Mouse (Mus musculus): Measurements from ENCODE around the gene Itln1. TPM values are rescaled to one million over a fixed set of nuclear protein-coding genes. Genes with fewer than 3 reads are reported as not detected.

The Itln1 gene
- polyA plus RNA-seq, 1 experiment from 2014 or later = not detected

- Histone ChIP-seq H3K27ac (ENCODE audit: low read depth, low read length) (no peak overlapping the region), H3K4me3 (ENCODE audit: low read depth, low read length) (no peak overlapping the region), H3K4me2 (ENCODE audit: low read depth, low read length, severe bottlenecking) (no peak overlapping the region), H3K36me3 (ENCODE audit: control insufficient read depth, insufficient read depth, low read length) (no peaks in the 10 kb centered on the region), H3K4me1 (replicated peaks; ENCODE audit: control insufficient read depth, insufficient read depth, low read length) (no peaks in the 10 kb centered on the region), H3K27me3 (ENCODE audit: control insufficient read depth, insufficient read depth, low read length) (no peaks in the 10 kb centered on the region), H3K9me3 (ENCODE audit: control insufficient read depth, low read length) (no peaks in the 10 kb centered on the region), H3K9ac (ENCODE audit: low read length) (no peak overlapping the region)
- ATAC-seq (replicated peaks; ENCODE audit: low FRiP score) = no peak
- no peak for DNase-seq (ENCODE audit: low spot score)
These were observed 537 bp downstream of the Itln1 start for GRCm38 (mm10) chr1:171534557-171534956.

DNA sequence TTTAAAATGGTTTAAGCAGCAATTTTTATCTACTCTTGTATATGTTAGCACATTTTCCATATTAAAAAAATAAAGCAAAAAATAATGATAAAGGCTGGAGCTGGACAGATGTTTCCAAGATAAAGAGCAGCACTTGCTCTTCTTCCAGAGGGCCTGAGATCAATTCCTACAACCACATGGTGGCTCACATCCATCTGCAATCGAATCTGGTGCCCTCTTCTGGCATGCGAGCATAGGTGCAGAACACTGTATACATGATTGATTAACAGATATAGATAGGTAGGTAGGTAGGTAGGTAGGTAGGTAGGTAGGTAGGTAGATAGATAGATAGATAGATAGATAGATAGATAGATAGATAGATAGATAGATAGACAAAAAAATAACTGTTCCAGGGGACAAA is 2.3 kb downstream of the Itln1 start:
- no peaks in the 10 kb centered on the region for H3K9me3 ChIP-seq (ENCODE audit: control insufficient read depth, low read length)
- no peak for DNase-seq (ENCODE audit: low spot score)
- ATAC-seq (replicated peaks; ENCODE audit: low FRiP score) = no peak
- H3K4me2 ChIP-seq (ENCODE audit: low read depth, low read length, severe bottlenecking) = no peak overlapping the region
- H3K36me3 ChIP-seq (ENCODE audit: control insufficient read depth, insufficient read depth, low read length) = no peaks in the 10 kb centered on the region
- H3K27me3 ChIP-seq (ENCODE audit: control insufficient read depth, insufficient read depth, low read length) = no peaks in the 10 kb centered on the region
- H3K4me1 ChIP-seq (replicated peaks; ENCODE audit: control insufficient read depth, insufficient read depth, low read length) = no peaks in the 10 kb centered on the region
- H3K27ac ChIP-seq (ENCODE audit: low read depth, low read length) = no peak overlapping the region
- H3K9ac ChIP-seq (ENCODE audit: low read length) = no peak overlapping the region
- no peak overlapping the region for H3K4me3 ChIP-seq (ENCODE audit: low read depth, low read length)
- 72% methylated on average over 2 of the region's 2 CpGs for WGBS

- Histone ChIP-seq H3K9ac (ENCODE audit: low read length) (no peak overlapping the region), H3K4me2 (ENCODE audit: low read depth, low read length, severe bottlenecking) (no peak overlapping the region), H3K27ac (ENCODE audit: low read depth, low read length) (no peak overlapping the region), H3K9me3 (ENCODE audit: control insufficient read depth, low read length) (no peaks in the 10 kb centered on the region), H3K4me1 (replicated peaks; ENCODE audit: control insufficient read depth, insufficient read depth, low read length) (no peaks in the 10 kb centered on the region), H3K36me3 (ENCODE audit: control insufficient read depth, insufficient read depth, low read length) (no peaks in the 10 kb centered on the region), H3K4me3 (ENCODE audit: low read depth, low read length) (no peak overlapping the region), H3K27me3 (ENCODE audit: control insufficient read depth, insufficient read depth, low read length) (no peaks in the 10 kb centered on the region)
- WGBS = 94% methylated on average over 4 of the region's 4 CpGs
- DNase-seq (ENCODE audit: low spot score) (no peak), ATAC-seq (replicated peaks; ENCODE audit: low FRiP score) (no peak)
These were observed 3.7 kb downstream of the Itln1 start for GRCm38 (mm10) chr1:171531367-171531766.

GRCm38 (mm10) chr1:171515557-171515956 is 19.5 kb downstream of the Itln1 start:
- H3K9ac ChIP-seq (ENCODE audit: low read length) = no peak overlapping the region
- ATAC-seq (replicated peaks; ENCODE audit: low FRiP score) (no peak), DNase-seq (ENCODE audit: low spot score) (no peak)
- H3K27ac ChIP-seq (ENCODE audit: low read depth, low read length) = no peak overlapping the region
- H3K4me1 ChIP-seq (replicated peaks; ENCODE audit: control insufficient read depth, insufficient read depth, low read length) = no peaks in the 10 kb centered on the region
- H3K36me3 ChIP-seq (ENCODE audit: control insufficient read depth, insufficient read depth, low read length) = no peaks in the 10 kb centered on the region
- no peaks in the 10 kb centered on the region for H3K9me3 ChIP-seq (ENCODE audit: control insufficient read depth, low read length)
- 85% methylated on average over 4 of the region's 4 CpGs for WGBS
- no peak overlapping the region for H3K4me2 ChIP-seq (ENCODE audit: low read depth, low read length, severe bottlenecking)
- no peaks in the 10 kb centered on the region for H3K27me3 ChIP-seq (ENCODE audit: control insufficient read depth, insufficient read depth, low read length)
- H3K4me3 ChIP-seq (ENCODE audit: low read depth, low read length) = no peak overlapping the region

DNA sequence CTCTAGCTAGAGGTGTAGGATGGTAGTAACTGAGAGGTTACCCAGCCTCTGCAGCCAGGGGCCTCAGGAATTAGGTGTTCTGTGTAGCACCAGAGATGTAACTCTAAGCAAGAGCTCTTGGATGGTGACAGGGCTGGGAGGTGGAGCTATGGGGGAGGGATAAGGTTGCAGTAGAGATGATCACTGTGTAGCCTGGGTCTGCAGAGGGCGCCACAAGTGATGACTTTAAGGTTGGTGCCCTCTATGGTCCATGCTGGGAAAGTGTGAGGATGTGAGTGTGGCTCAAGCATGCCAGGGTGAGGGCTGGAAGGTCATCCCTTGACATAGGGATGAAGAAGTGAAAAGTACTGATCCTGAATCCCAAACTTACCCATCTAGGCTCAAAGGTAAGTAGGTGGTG is 20.1 kb downstream of the Itln1 start:
- DNase-seq (ENCODE audit: low spot score) = no peak
- WGBS = 5% methylated on average over 1 of the region's 1 CpGs
- Histone ChIP-seq H3K4me1 (replicated peaks; ENCODE audit: control insufficient read depth, insufficient read depth, low read length) (no peaks in the 10 kb centered on the region), H3K4me3 (ENCODE audit: low read depth, low read length) (no peak overlapping the region), H3K27ac (ENCODE audit: low read depth, low read length) (no peak overlapping the region), H3K9ac (ENCODE audit: low read length) (no peak overlapping the region), H3K36me3 (ENCODE audit: control insufficient read depth, insufficient read depth, low read length) (no peaks in the 10 kb centered on the region), H3K9me3 (ENCODE audit: control insufficient read depth, low read length) (no peaks in the 10 kb centered on the region), H3K27me3 (ENCODE audit: control insufficient read depth, insufficient read depth, low read length) (no peaks in the 10 kb centered on the region), H3K4me2 (ENCODE audit: low read depth, low read length, severe bottlenecking) (no peak overlapping the region)
- no peak for ATAC-seq (replicated peaks; ENCODE audit: low FRiP score)

- 86% methylated on average over 1 of the region's 1 CpGs for WGBS
- no peaks in the 10 kb centered on the region for H3K9me3 ChIP-seq (ENCODE audit: control insufficient read depth, low read length)
- ATAC-seq (replicated peaks; ENCODE audit: low FRiP score) = no peak
These were observed 21.3 kb downstream of the Itln1 start for GRCm38 (mm10) chr1:171513760-171514159.

GRCm38 (mm10) chr1:171513234-171513633 is 21.9 kb downstream of the Itln1 start:
- no peak for DNase-seq (ENCODE audit: low spot score)

More at GRCm38 (mm10) chr1:171513760-171514159, 21.3 kb downstream of the Itln1 start:
- Histone ChIP-seq H3K27ac (ENCODE audit: low read depth, low read length) (no peak overlapping the region), H3K4me3 (ENCODE audit: low read depth, low read length) (no peak overlapping the region), H3K4me2 (ENCODE audit: low read depth, low read length, severe bottlenecking) (no peak overlapping the region), H3K36me3 (ENCODE audit: control insufficient read depth, insufficient read depth, low read length) (no peaks in the 10 kb centered on the region), H3K9ac (ENCODE audit: low read length) (no peak overlapping the region), H3K4me1 (replicated peaks; ENCODE audit: control insufficient read depth, insufficient read depth, low read length) (no peaks in the 10 kb centered on the region), H3K27me3 (ENCODE audit: control insufficient read depth, insufficient read depth, low read length) (no peaks in the 10 kb centered on the region)
- DNase-seq (ENCODE audit: low spot score) = no peak

DNA sequence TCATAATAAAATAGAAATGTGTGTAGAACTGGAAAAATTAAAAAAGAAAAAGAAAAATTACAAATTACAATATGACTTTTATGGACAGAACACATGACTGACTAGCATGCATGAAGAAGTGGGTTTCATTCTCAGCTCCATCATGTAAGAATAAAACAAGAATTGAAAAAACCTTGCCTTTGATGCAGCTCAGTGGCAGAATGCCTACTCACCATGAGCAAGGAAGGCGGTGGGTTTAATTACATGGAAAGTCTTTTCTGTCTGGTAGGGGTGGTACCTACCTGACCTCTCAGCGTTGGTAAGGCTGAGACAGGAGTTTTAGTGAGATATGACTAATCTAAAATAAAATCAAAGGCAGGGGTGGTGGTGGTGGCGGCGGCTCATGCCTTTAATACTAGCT is 30.5 kb downstream of the Itln1 start:
- Histone ChIP-seq H3K27ac (ENCODE audit: low read depth, low read length) (no peak overlapping the region), H3K4me3 (ENCODE audit: low read depth, low read length) (peak overlapping the region; percentile 52; the same call in 1 of the 2 replicates), H3K4me1 (replicated peaks; ENCODE audit: control insufficient read depth, insufficient read depth, low read length) (peaks cover 2% of the 10 kb centered on the region; the same call in 1 of the 2 replicates), H3K36me3 (ENCODE audit: control insufficient read depth, insufficient read depth, low read length) (no peaks in the 10 kb centered on the region), H3K9me3 (ENCODE audit: control insufficient read depth, low read length) (no peaks in the 10 kb centered on the region), H3K27me3 (ENCODE audit: control insufficient read depth, insufficient read depth, low read length) (no peaks in the 10 kb centered on the region), H3K9ac (ENCODE audit: low read length) (peak overlapping the region; percentile 35), H3K4me2 (ENCODE audit: low read depth, low read length, severe bottlenecking) (peak overlapping the region; percentile 32; the same call in 1 of the 2 replicates)
- 77% methylated on average over 4 of the region's 4 CpGs for WGBS
- ATAC-seq (replicated peaks; ENCODE audit: low FRiP score) (no peak), DNase-seq (ENCODE audit: low spot score) (no peak)

More at GRCm38 (mm10) chr1:171513234-171513633, 21.9 kb downstream of the Itln1 start:
- H3K4me2 ChIP-seq (ENCODE audit: low read depth, low read length, severe bottlenecking) = no peak overlapping the region
- no peak for ATAC-seq (replicated peaks; ENCODE audit: low FRiP score)
- H3K9me3 ChIP-seq (ENCODE audit: control insufficient read depth, low read length) = no peaks in the 10 kb centered on the region
- no peak overlapping the region for H3K4me3 ChIP-seq (ENCODE audit: low read depth, low read length)
- H3K36me3 ChIP-seq (ENCODE audit: control insufficient read depth, insufficient read depth, low read length) = no peaks in the 10 kb centered on the region
- H3K4me1 ChIP-seq (replicated peaks; ENCODE audit: control insufficient read depth, insufficient read depth, low read length) = no peaks in the 10 kb centered on the region
- 87% methylated on average over 2 of the region's 2 CpGs for WGBS
- H3K9ac ChIP-seq (ENCODE audit: low read length) = no peak overlapping the region
- H3K27me3 ChIP-seq (ENCODE audit: control insufficient read depth, insufficient read depth, low read length) = no peaks in the 10 kb centered on the region
- H3K27ac ChIP-seq (ENCODE audit: low read depth, low read length) = no peak overlapping the region

DNA sequence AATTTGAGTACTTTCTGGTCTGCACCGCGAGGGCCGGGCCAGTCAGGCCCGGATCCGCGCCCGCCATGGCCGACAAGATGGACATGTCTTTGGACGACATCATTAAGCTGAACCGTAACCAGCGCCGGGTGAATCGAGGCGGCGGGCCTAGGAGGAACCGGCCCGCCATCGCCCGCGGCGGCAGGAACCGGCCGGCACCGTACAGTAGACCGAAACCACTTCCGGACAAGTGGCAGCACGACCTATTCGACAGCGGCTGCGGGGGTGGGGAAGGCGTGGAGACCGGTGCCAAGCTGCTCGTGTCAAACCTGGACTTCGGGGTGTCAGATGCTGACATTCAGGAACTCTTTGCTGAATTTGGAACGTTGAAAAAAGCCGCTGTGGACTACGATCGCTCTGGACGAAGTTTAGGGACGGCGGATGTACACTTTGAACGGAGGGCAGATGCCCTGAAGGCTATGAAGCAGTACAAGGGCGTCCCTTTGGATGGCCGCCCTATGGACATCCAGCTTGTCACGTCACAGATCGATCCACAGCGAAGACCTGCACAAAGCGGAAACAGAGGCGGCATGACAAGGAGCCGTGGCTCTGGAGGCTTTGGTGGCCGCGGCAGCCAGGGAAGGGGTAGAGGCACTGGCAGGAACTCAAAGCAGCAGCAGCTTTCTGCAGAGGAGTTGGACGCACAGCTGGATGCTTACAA is 31.4 kb downstream of the Itln1 start:
- Histone ChIP-seq H3K4me3 (ENCODE audit: low read depth, low read length) (peak overlapping the region; percentile 52), H3K36me3 (ENCODE audit: control insufficient read depth, insufficient read depth, low read length) (no peaks in the 10 kb centered on the region), H3K9ac (ENCODE audit: low read length) (peak overlapping the region; percentile 79), H3K4me1 (replicated peaks; ENCODE audit: control insufficient read depth, insufficient read depth, low read length) (peaks cover 2% of the 10 kb centered on the region; the same call in 1 of the 2 replicates), H3K27me3 (ENCODE audit: control insufficient read depth, insufficient read depth, low read length) (no peaks in the 10 kb centered on the region), H3K9me3 (ENCODE audit: control insufficient read depth, low read length) (no peaks in the 10 kb centered on the region), H3K27ac (ENCODE audit: low read depth, low read length) (peak overlapping the region; percentile 95), H3K4me2 (ENCODE audit: low read depth, low read length, severe bottlenecking) (peak overlapping the region; percentile 81)
- ATAC-seq (replicated peaks; ENCODE audit: low FRiP score) (peak; percentile 52), DNase-seq (ENCODE audit: low spot score) (peak; percentile 83)
- under 1% methylated on average over 53 of the region's 53 CpGs for WGBS
